Mouse (Mus musculus): ENCODE data around the gene Notch1. TPM values are rescaled to one million over a fixed set of nuclear protein-coding genes. Genes with fewer than 3 reads are reported as not detected.

Notch1 gene
- total and polyA plus RNA-seq, 2 experiments from 2014 or later, result 5.7 to 54.0 TPM

DNA sequence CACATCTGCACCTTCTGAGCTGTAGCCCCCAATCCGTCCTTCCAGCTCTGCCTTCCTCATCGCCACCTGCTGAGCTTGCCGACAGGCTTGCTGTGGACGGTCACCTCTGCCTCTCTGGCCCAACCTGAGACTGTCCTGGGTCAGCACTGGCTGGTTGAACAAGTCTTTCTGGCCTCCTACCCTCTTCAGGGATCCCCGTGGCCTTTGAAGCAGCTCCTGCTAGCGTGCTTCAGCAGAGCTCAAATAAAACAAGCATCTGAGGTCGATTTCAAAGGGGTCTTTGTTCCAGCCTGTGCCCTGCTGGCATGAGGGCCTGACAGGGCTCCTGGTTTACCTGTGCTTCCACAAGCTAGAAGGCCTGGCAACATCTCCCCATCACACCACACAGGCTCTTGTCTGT, 24.3 kb upstream of the Notch1 start:
- no peak overlapping the region for H3K9ac ChIP-seq (replicated peaks; ENCODE audit: low read depth, low read length)
- no peaks in the 10 kb centered on the region for H3K36me3 ChIP-seq (replicated peaks; ENCODE audit: control insufficient read depth, insufficient read depth, low read length)
- no peaks in the 10 kb centered on the region for H3K9me3 ChIP-seq (replicated peaks; ENCODE audit: control insufficient read depth, low read length)
- H3K27ac ChIP-seq (ENCODE audit: low read depth), result no peak overlapping the region
- H3K27me3 ChIP-seq (ENCODE audit: control insufficient read depth, insufficient read depth, low read length), result no peaks in the 10 kb centered on the region
- H3K4me3 ChIP-seq (ENCODE audit: low read depth, low read length), result no peak overlapping the region
- no peak for DNase-seq (ENCODE audit: low spot score)
- TF ChIP-seq CTCF (IDR thresholded peaks at IDR 0.05; ENCODE audit: low read depth), result no peak
- TF ChIP-seq EP300 (IDR thresholded peaks at IDR 0.05; ENCODE audit: low read depth), result no peak
- peaks cover 22% of the 10 kb centered on the region for H3K4me1 ChIP-seq (ENCODE audit: control insufficient read depth, insufficient read depth)
- 75% methylated on average over 7 of the region's 7 CpGs for WGBS
- ATAC-seq (ENCODE audit: insufficient read depth, low read depth), result no peak
- no peak overlapping the region for H3K4me2 ChIP-seq (ENCODE audit: low read depth, low read length)

DNA sequence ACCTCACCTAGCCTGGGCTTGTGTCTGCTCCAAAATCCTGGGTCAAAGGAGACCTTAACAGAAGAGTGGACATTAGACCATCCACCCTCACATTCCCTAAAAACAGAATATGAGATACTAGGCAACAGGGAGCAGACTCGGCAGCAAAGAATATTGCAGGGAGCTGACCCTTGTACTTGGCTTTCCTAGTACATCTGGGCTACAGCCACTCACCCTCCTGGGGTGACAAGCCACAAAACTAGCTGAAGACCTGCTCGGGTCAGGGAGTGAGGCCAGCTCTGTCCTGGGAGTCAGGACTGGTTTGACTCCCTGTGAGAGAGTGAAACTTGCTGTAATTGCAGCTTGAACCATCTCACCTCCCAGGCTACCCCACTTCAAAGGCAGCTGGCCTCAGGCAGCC, 23.1 kb upstream of the Notch1 start:
- Histone ChIP-seq H3K9me3 (replicated peaks; ENCODE audit: control insufficient read depth, low read length) (no peaks in the 10 kb centered on the region), H3K4me2 (ENCODE audit: low read depth, low read length) (no peak overlapping the region), H3K4me1 (ENCODE audit: control insufficient read depth, insufficient read depth) (peaks cover 28% of the 10 kb centered on the region), H3K4me3 (ENCODE audit: low read depth, low read length) (no peak overlapping the region), H3K27ac (ENCODE audit: low read depth) (no peak overlapping the region), H3K36me3 (replicated peaks; ENCODE audit: control insufficient read depth, insufficient read depth, low read length) (no peaks in the 10 kb centered on the region), H3K9ac (replicated peaks; ENCODE audit: low read depth, low read length) (no peak overlapping the region), H3K27me3 (ENCODE audit: control insufficient read depth, insufficient read depth, low read length) (no peaks in the 10 kb centered on the region)
- ATAC-seq (ENCODE audit: insufficient read depth, low read depth) (no peak), DNase-seq (ENCODE audit: low spot score) (no peak)
- WGBS, result 69% methylated on average over 2 of the region's 2 CpGs
- TF ChIP-seq EP300 (IDR thresholded peaks at IDR 0.05; ENCODE audit: low read depth) (no peak), CTCF (IDR thresholded peaks at IDR 0.05; ENCODE audit: low read depth) (no peak)

DNA sequence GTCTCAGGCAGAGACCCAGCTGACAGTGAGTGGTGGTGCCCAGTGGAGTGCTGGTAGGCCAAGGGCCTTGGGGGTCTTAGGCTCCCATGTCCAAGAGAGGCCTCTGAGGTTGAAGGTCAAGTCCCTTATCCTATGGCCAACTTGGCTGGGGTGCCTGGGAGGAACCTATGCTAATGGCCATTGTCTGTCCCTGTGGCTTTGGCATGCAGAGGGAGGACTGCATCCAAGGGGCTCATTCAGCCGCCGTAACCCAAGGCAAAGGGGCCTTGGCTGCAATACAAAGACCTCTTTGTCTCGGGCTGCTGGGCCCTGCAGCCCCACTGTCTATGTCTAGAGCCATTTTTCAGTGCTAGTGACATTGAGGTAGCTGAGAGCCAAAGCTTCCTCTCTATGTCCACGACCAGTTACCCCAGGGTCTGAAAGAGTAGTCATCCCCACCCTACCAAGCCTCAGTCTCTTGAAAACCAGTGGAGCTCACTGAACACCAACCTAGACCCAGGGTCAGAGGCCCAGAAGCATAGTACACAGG, 19.1 kb upstream of the Notch1 start:
- ATAC-seq (ENCODE audit: insufficient read depth, low read depth), result no peak
- Histone ChIP-seq H3K4me2 (ENCODE audit: low read depth, low read length) (no peak overlapping the region), H3K4me1 (ENCODE audit: control insufficient read depth, insufficient read depth) (peaks cover 21% of the 10 kb centered on the region), H3K9me3 (replicated peaks; ENCODE audit: control insufficient read depth, low read length) (no peaks in the 10 kb centered on the region), H3K27ac (ENCODE audit: low read depth) (no peak overlapping the region), H3K27me3 (ENCODE audit: control insufficient read depth, insufficient read depth, low read length) (no peaks in the 10 kb centered on the region), H3K36me3 (replicated peaks; ENCODE audit: control insufficient read depth, insufficient read depth, low read length) (no peaks in the 10 kb centered on the region), H3K4me3 (ENCODE audit: low read depth, low read length) (no peak overlapping the region), H3K9ac (replicated peaks; ENCODE audit: low read depth, low read length) (no peak overlapping the region)
- DNase-seq (ENCODE audit: low spot score), result no peak
- WGBS, result 64% methylated on average over 4 of the region's 4 CpGs
- TF ChIP-seq CTCF (IDR thresholded peaks at IDR 0.05; ENCODE audit: low read depth), result no peak
- no peak for TF ChIP-seq EP300 (IDR thresholded peaks at IDR 0.05; ENCODE audit: low read depth)

DNA sequence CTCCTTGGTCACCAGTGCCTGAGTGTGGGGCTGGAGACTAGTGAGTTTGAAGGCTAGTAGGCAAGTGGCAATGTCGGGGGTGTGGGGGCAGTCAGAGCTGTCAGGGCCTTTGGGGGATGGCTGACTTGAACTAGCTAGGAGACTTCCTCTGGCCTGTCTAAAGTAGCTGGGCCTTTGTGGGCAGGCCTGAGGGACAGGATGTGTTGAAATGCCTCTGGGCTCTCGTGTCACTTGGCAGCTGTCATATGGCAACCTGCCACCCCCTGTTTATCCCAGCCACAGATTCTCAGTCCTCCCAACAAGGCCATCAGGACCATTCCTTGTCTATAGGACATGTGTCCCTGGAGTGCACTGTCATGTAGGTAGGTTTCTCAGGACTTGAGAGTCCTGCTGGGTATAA, 18.2 kb upstream of the Notch1 start:
- no peak for TF ChIP-seq EP300 (IDR thresholded peaks at IDR 0.05; ENCODE audit: low read depth)
- no peak for TF ChIP-seq CTCF (IDR thresholded peaks at IDR 0.05; ENCODE audit: low read depth)
- peak; percentile 80 for ATAC-seq (ENCODE audit: insufficient read depth, low read depth)
- Histone ChIP-seq H3K4me3 (ENCODE audit: low read depth, low read length) (no peak overlapping the region), H3K27me3 (ENCODE audit: control insufficient read depth, insufficient read depth, low read length) (no peaks in the 10 kb centered on the region), H3K9ac (replicated peaks; ENCODE audit: low read depth, low read length) (0 out of 2 replicates have a peak overlapping the region, but pooled peaks have one; percentile 21), H3K9me3 (replicated peaks; ENCODE audit: control insufficient read depth, low read length) (no peaks in the 10 kb centered on the region), H3K4me2 (ENCODE audit: low read depth, low read length) (no peak overlapping the region), H3K27ac (ENCODE audit: low read depth) (peak overlapping the region; percentile 47), H3K4me1 (ENCODE audit: control insufficient read depth, insufficient read depth) (peaks cover 24% of the 10 kb centered on the region), H3K36me3 (replicated peaks; ENCODE audit: control insufficient read depth, insufficient read depth, low read length) (no peaks in the 10 kb centered on the region)
- peak; percentile 60 for DNase-seq (ENCODE audit: low spot score)
- 11% methylated on average over 2 of the region's 2 CpGs for WGBS

DNA sequence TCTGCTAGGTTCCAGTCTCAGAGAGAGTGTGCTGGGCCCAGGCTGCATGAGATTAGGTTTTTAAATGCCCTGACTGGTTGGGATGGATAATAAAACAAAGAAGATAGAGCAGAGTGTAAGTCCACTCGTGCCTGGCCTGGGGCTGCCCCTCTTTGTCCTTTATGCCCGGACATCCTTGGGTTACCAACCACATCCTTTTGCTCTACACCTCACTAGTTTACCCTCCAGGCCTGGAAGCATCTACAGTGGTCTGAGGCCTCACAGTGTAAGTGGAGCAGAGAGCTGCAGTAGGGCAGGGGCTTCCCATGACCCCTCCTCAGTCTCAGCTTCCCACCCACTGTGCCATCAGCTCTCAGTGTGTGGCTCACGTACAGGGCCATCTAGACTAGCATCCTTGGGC, 17.7 kb upstream of the Notch1 start:
- no peak for TF ChIP-seq CTCF (IDR thresholded peaks at IDR 0.05; ENCODE audit: low read depth)
- no peak for TF ChIP-seq EP300 (IDR thresholded peaks at IDR 0.05; ENCODE audit: low read depth)
- DNase-seq (ENCODE audit: low spot score), result no peak
- WGBS, result 65% methylated on average over 3 of the region's 3 CpGs
- Histone ChIP-seq H3K4me2 (ENCODE audit: low read depth, low read length) (no peak overlapping the region), H3K27ac (ENCODE audit: low read depth) (peak overlapping the region; percentile 47), H3K9ac (replicated peaks; ENCODE audit: low read depth, low read length) (0 out of 2 replicates have a peak overlapping the region, but pooled peaks have one; percentile 21), H3K9me3 (replicated peaks; ENCODE audit: control insufficient read depth, low read length) (no peaks in the 10 kb centered on the region), H3K36me3 (replicated peaks; ENCODE audit: control insufficient read depth, insufficient read depth, low read length) (no peaks in the 10 kb centered on the region), H3K27me3 (ENCODE audit: control insufficient read depth, insufficient read depth, low read length) (no peaks in the 10 kb centered on the region), H3K4me1 (ENCODE audit: control insufficient read depth, insufficient read depth) (peaks cover 26% of the 10 kb centered on the region), H3K4me3 (ENCODE audit: low read depth, low read length) (no peak overlapping the region)
- ATAC-seq (ENCODE audit: insufficient read depth, low read depth), result no peak

DNA sequence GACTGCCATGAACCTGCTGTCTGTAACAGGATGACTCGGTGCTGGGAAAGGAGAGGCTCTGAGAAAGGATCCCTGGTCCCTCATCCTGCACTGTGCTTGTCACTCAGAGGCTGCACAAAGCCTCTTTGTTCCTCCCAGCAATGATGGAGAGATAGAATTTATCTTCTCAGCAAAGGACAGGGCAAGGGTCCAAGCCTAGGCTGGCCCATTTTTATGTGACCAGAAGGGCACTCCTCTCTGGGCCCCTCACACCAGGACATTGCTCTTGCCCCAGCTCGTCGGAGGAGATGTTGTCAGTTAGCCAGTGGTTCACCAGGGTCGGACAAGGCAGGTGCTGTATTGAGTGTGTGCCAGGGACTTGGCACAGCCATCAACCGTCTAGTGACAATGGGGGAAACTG, 16.8 kb upstream of the Notch1 start:
- H3K27me3 ChIP-seq (ENCODE audit: control insufficient read depth, insufficient read depth, low read length), result no peaks in the 10 kb centered on the region
- ATAC-seq (ENCODE audit: insufficient read depth, low read depth), result no peak
- TF ChIP-seq CTCF (IDR thresholded peaks at IDR 0.05; ENCODE audit: low read depth) (no peak), EP300 (IDR thresholded peaks at IDR 0.05; ENCODE audit: low read depth) (no peak)
- H3K27ac ChIP-seq (ENCODE audit: low read depth), result no peak overlapping the region
- no peak overlapping the region for H3K9ac ChIP-seq (replicated peaks; ENCODE audit: low read depth, low read length)
- WGBS, result 35% methylated on average over 5 of the region's 5 CpGs
- H3K4me3 ChIP-seq (ENCODE audit: low read depth, low read length), result no peak overlapping the region
- H3K9me3 ChIP-seq (replicated peaks; ENCODE audit: control insufficient read depth, low read length), result no peaks in the 10 kb centered on the region
- H3K4me1 ChIP-seq (ENCODE audit: control insufficient read depth, insufficient read depth), result peaks cover 28% of the 10 kb centered on the region
- no peak for DNase-seq (ENCODE audit: low spot score)
- no peaks in the 10 kb centered on the region for H3K36me3 ChIP-seq (replicated peaks; ENCODE audit: control insufficient read depth, insufficient read depth, low read length)
- H3K4me2 ChIP-seq (ENCODE audit: low read depth, low read length), result no peak overlapping the region
